Comparison of ENCODE assay signal across 9 mouse cellular contexts in genomic region chr11:119088391-119089234, GRCm38 (mm10). TPM values are rescaled to one million over a fixed set of nuclear protein-coding genes. Genes with fewer than 3 reads are reported as not detected.
DNase-seq lines count a peak whose midpoint lies in the region; ATAC-seq and TF ChIP-seq lines count a peak whose summit lies in the region.
"Had no signal": no experiment of that assay in that cellular context is flagged by ENCODE, and none has a peak within 500 bp of the region (broad histone marks: within the 10 kb centered on the region; RNA-seq: fewer than 3 reads in every experiment).

No protein-coding gene starts in this region.

- no peak for TF ChIP-seq EP300 in lung, postnatal 0 days (IDR thresholded peaks at IDR 0.05)

- peak; percentile 70 for TF ChIP-seq CTCF in lung, postnatal 0 days (IDR thresholded peaks at IDR 0.05)

- ATAC-seq in hindbrain, embryonic 13.5 days (ENCODE audit: low FRiP score): no peak
- no peak for ATAC-seq in hindbrain, embryonic 16.5 days
- ATAC-seq in embryonic facial prominence, embryonic 11.5 days (replicated peaks; ENCODE audit: insufficient number of reproducible peaks, low FRiP score, low TSS enrichment, low read depth): no peak
- ATAC-seq in lung, postnatal 0 days: no peak

- peaks cover 50% of the 10 kb centered on the region for H3K27me3 ChIP-seq in hindbrain, embryonic 13.5 days
- H3K27me3 ChIP-seq in hindbrain, embryonic 16.5 days (replicated peaks; ENCODE audit: control insufficient read depth, insufficient read depth, low read length): peaks cover 13% of the 10 kb centered on the region
- H3K27me3 ChIP-seq in embryonic facial prominence, embryonic 11.5 days (ENCODE audit: control insufficient read depth, insufficient read depth, low read length): peaks cover 42% of the 10 kb centered on the region
- H3K27me3 ChIP-seq in lung, postnatal 0 days (replicated peaks; ENCODE audit: insufficient read depth, low read length): no peaks in the 10 kb centered on the region

- H3K27ac ChIP-seq in hindbrain, embryonic 13.5 days: no peak overlapping the region
- no peak overlapping the region for H3K27ac ChIP-seq in hindbrain, embryonic 16.5 days (ENCODE audit: low read depth, low read length)
- no peak overlapping the region for H3K27ac ChIP-seq in embryonic facial prominence, embryonic 11.5 days (replicated peaks; ENCODE audit: low read depth, low read length)
- H3K27ac ChIP-seq in lung, postnatal 0 days (ENCODE audit: low read length): no peak overlapping the region
- H3K27ac ChIP-seq: hindbrain, embryonic 15.5 days had no signal

- H3K4me2 ChIP-seq in hindbrain, embryonic 13.5 days: no peak overlapping the region
- H3K4me2 ChIP-seq in hindbrain, embryonic 16.5 days (ENCODE audit: low read length): no peak overlapping the region
- no peak overlapping the region for H3K4me2 ChIP-seq in embryonic facial prominence, embryonic 11.5 days (ENCODE audit: low read depth, low read length)
- H3K4me2 ChIP-seq in lung, postnatal 0 days (replicated peaks; ENCODE audit: low read depth, low read length): no peak overlapping the region; the same call in 1 of the 2 replicates

- H3K9me3 ChIP-seq in hindbrain, embryonic 13.5 days: no peaks in the 10 kb centered on the region
- H3K9me3 ChIP-seq in hindbrain, embryonic 16.5 days (ENCODE audit: control insufficient read depth, low read length): no peaks in the 10 kb centered on the region
- no peaks in the 10 kb centered on the region for H3K9me3 ChIP-seq in embryonic facial prominence, embryonic 11.5 days (replicated peaks; ENCODE audit: control insufficient read depth, low read length)
- H3K9me3 ChIP-seq in lung, postnatal 0 days (ENCODE audit: low read length): no peaks in the 10 kb centered on the region
- H3K9me3 ChIP-seq: hindbrain, embryonic 15.5 days had no signal

- H3K9ac ChIP-seq in hindbrain, embryonic 13.5 days: no peak overlapping the region
- no peak overlapping the region for H3K9ac ChIP-seq in hindbrain, embryonic 16.5 days (ENCODE audit: low read depth, low read length)
- no peak overlapping the region for H3K9ac ChIP-seq in embryonic facial prominence, embryonic 11.5 days (replicated peaks; ENCODE audit: low read length)
- no peak overlapping the region for H3K9ac ChIP-seq in lung, postnatal 0 days (replicated peaks; ENCODE audit: low read depth)
- H3K9ac ChIP-seq: hindbrain, embryonic 15.5 days had no signal

- peaks cover 59% of the 10 kb centered on the region for H3K4me1 ChIP-seq in hindbrain, embryonic 13.5 days (replicated peaks)
- H3K4me1 ChIP-seq in hindbrain, embryonic 16.5 days (ENCODE audit: control insufficient read depth, insufficient read depth, low read depth, low read length): peaks cover 31% of the 10 kb centered on the region
- H3K4me1 ChIP-seq in embryonic facial prominence, embryonic 11.5 days (ENCODE audit: control insufficient read depth, insufficient read depth, low read length): peaks cover 20% of the 10 kb centered on the region
- H3K4me1 ChIP-seq in lung, postnatal 0 days (ENCODE audit: insufficient read depth, low read depth, low read length): peaks cover 42% of the 10 kb centered on the region

- WGBS in hindbrain, embryonic 13.5 days: under 1% methylated on average over 28 of the region's 28 CpGs
- WGBS in hindbrain, embryonic 16.5 days: 2% methylated on average over 28 of the region's 28 CpGs
- 1% methylated on average over 28 of the region's 28 CpGs for WGBS in embryonic facial prominence, embryonic 11.5 days
- WGBS in lung, postnatal 0 days: 11% methylated on average over 28 of the region's 28 CpGs

- peak; percentile 55 for DNase-seq in R1 (ENCODE audit: low read depth, low spot score)
- peak; percentile 69 for DNase-seq in embryonic facial prominence, embryonic 11.5 days (ENCODE audit: low spot score)
- DNase-seq in kidney, adult 18-20 months: peak; percentile 52
- peak; percentile 57 for DNase-seq in lung, postnatal 0 days (ENCODE audit: low spot score)
- DNase-seq in thymus, postnatal 4 days: peak; percentile 71
- no peak for DNase-seq in urinary bladder, adult 2 months (ENCODE audit: low spot score)

- no peaks in the 10 kb centered on the region for H3K36me3 ChIP-seq in hindbrain, embryonic 13.5 days
- H3K36me3 ChIP-seq in hindbrain, embryonic 16.5 days (ENCODE audit: control insufficient read depth, insufficient read depth, low read length): no peaks in the 10 kb centered on the region
- H3K36me3 ChIP-seq in embryonic facial prominence, embryonic 11.5 days (replicated peaks; ENCODE audit: control insufficient read depth, insufficient read depth, low read depth, low read length): no peaks in the 10 kb centered on the region
- H3K36me3 ChIP-seq in lung, postnatal 0 days (ENCODE audit: insufficient read depth, low read length): no peaks in the 10 kb centered on the region
- H3K36me3 ChIP-seq: hindbrain, embryonic 15.5 days had no signal

- 0 out of 2 replicates have a peak overlapping the region, but pooled peaks have one; percentile 2 for H3K4me3 ChIP-seq in hindbrain, embryonic 13.5 days
- H3K4me3 ChIP-seq in hindbrain, embryonic 16.5 days (ENCODE audit: low read length): no peak overlapping the region
- no peak overlapping the region for H3K4me3 ChIP-seq in embryonic facial prominence, embryonic 11.5 days (ENCODE audit: low read depth, low read length)
- H3K4me3 ChIP-seq in lung, postnatal 0 days (ENCODE audit: low read depth, low read length): no peak overlapping the region

RNA-seq across cellular contexts. Expression of gene Cbx4, which starts 2.6 kb away (rescaled TPM):
- polyA plus RNA-seq in hindbrain, embryonic 13.5 days (2015; fragmentation: Nextera tagmentation; extraction: Ambion mirVana): 14.1 and 15.8 TPM in 2 replicates
- 23.4 and 24.8 TPM in 2 replicates for polyA plus RNA-seq in hindbrain, embryonic 16.5 days (2015; fragmentation: Nextera tagmentation; extraction: Ambion mirVana)
- polyA plus RNA-seq in embryonic facial prominence, embryonic 11.5 days (2014; fragmentation: Nextera tagmentation; extraction: Ambion mirVana): 4.4 and 4.8 TPM in 2 replicates
- 8.9 and 9.7 TPM in 2 replicates for polyA plus RNA-seq in lung, postnatal 0 days (2015; fragmentation: Nextera tagmentation; extraction: Ambion mirVana)
- 32.2 and 36.0 TPM in 2 replicates for polyA plus RNA-seq in urinary bladder, adult 2 months (2012; rRNA removed)

RNA-seq across cellular contexts. Expression of gene Cbx8, which starts 47.8 kb away (rescaled TPM):
- polyA plus RNA-seq in hindbrain, embryonic 13.5 days (2015; fragmentation: Nextera tagmentation; extraction: Ambion mirVana): 10.0 and 11.1 TPM in 2 replicates
- 8.5 and 9.5 TPM in 2 replicates for polyA plus RNA-seq in hindbrain, embryonic 16.5 days (2015; fragmentation: Nextera tagmentation; extraction: Ambion mirVana)
- polyA plus RNA-seq in embryonic facial prominence, embryonic 11.5 days (2014; fragmentation: Nextera tagmentation; extraction: Ambion mirVana): 10.3 and 12.2 TPM in 2 replicates
- polyA plus RNA-seq in lung, postnatal 0 days (2015; fragmentation: Nextera tagmentation; extraction: Ambion mirVana): 9.4 and 9.8 TPM in 2 replicates
- polyA plus RNA-seq in urinary bladder, adult 2 months (2012; rRNA removed): 5.4 and 6.8 TPM in 2 replicates
